Mouse (Mus musculus) large intestine, adult 2 months (tissue): ENCODE data around the gene Hdhd3. TPM values are rescaled to one million over a fixed set of nuclear protein-coding genes. Genes with fewer than 3 reads are reported as not detected.
"Not testable (repeated sequence)": the region's sequence is repeated elsewhere in the genome, so short reads cannot be mapped to it uniquely, and the experiment has no call there.

Experiments
- DNase-seq: peaks from one replicate; pipeline ENCODE4 v3.0.0-alpha.2; 2012; ENCODE audit warnings: low read depth, low spot score
- WGBS: fragments of 180-500 bp; shearing (Covaris S2); methylation state at CpG from one replicate; pipeline ENCODE4 v1.1.7; 2018; 5-methylcytosine and 5-hydroxymethylcytosine counted together
- polyA plus RNA-seq: library from polyadenylated mRNA; depleted of rRNA; stranded (reverse); fragments of >200 nt; gene quantifications from 2 replicates; pipeline ENCODE4 v1.2.3, GENCODE M21; 2012; rRNA removed

The Hdhd3 gene
- polyA plus RNA-seq, 1 experiment: 97.6 TPM

DNA sequence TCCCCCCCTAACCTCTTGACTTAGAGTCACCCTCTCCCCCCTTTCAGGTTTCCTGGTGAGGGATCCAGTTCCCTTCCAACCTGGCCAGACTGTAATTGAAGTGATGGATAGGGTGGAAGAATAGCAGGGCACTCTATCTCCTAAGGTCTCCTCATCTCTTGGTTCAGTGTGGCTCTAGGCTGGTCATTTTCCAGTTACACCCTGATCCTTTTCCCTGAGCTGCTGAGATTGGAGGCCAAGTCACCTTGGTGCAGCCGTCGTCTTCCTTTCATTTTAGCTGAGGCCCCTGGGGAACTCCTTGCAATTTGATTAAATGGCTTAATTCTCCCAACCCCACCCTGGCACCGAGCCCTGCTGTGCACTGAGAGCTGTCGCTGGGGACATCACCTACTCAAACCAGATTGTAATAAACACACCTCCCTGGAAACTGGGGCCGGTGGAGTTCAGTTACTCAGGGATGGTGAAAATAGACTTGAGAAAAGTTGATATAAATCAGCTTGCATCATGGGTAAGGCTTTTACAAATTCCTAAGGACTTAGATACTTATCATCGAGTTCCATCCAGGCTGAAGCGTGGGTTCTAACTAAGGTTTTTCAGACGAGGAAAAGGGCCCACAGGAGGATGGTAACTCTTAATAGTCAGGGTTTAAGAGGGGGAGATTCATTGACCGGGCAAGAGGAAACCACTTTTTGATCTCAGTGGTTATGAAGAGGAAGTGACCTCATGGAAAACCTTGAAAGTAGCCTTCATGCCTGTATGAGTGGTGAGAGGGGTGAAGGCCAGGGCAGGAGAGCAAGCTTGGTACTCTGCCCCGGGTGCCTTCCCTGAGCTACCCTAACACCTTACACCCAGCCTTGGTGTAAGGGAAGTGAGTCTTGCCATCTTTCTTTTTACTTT lies 22.3 kb downstream of the Hdhd3 start:
- 12% methylated on average over 10 of the region's 10 CpGs for WGBS
- DNase-seq: no peak

DNA sequence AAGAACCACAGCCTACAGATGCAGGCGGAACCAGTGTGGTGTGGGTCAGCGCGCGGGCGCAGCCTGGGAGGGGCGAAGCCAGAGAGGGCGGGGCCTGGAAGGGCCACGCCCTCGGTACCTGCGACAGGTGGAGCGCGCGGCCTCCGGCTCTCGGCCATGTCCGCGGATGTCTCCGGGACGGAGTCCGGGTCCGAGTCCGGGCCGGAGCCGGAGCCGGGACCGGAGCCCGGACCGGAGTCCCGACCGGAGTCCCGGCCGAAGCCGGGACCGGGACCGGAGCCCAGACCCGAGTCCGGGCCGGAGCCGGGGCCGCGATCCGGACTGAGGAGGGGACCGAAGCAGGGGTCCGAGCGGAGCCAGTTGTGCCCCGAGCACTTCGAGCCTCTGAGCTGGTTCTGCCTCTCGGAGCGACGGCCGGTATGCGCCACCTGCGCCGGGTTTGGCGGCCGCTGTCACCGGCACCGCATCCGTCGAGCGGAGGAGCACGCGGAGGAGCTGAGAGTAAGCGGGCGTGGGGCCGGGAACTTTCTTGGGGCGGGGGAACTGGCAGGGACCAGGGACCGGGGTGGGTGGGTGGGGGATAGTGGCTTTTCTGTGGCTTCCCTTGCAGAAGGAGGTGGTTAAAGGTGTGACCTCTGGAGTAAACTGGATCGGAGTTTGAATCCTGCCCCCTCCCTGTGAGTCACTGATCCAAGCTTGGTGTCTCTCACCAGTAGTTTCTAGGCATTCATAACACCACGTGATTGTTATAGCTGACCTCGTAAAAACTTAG lies 23.1 kb downstream of the Hdhd3 start, which contains the start of gene Bspry:
Bspry (plus strand) TSS at position 117 of the 772 bp plus-strand sequence.
- WGBS: 2% methylated on average over 71 of the region's 71 CpGs
- DNase-seq: no peak

DNA sequence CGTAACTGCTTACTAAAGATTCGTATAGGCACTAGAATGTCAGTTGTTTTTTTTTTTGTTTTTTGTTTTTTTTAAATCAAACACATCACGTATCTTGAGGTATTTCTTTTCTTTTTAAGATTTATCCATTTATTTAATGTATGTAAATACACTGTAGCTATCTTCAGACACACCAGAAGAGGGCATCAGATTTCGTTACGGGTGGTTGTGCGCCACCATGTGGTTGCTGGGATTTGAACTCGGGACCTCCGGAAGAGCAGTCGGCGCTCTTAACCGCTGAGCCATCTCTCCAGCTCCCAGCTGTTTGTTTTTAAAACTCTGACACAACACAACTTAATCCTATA lies 23.7 kb downstream of the Hdhd3 start:
- 8% methylated on average over 11 of the region's 11 CpGs for whole genome bisulfite sequencing

DNA sequence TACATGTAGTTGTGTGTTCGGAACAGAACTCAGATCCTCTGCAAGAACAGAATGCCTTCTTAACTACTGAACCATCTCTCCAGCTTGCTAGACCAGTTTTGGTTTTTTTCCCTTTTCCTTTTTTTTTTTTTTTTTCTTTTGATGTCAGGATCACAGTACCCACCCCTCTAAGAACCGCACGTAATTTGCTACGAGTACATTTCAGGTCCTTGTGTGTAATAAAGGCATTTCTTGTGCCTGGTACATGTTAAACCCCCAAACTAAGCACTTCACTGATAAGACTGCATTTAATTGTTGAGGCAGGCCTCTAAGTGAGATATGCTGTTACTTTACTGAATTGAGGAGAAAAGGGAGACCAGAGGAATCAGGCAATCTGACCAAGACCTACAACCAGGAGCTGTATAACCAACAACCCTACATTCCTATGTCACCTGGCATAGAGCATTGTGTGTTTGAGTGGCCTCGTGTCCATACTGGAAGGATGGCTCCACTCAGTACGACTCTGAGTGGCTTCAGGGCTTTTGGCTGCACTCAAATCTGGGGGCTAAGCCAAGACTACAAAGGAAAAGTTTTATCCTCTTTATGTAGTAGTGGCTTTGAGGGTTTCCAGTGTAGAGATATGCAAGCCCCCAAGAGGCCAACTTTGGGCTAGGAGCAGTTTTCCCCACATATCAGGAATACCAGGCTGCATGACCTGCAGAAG lies 25.6 kb downstream of the Hdhd3 start:
- WGBS: 46% methylated on average over 6 of the region's 6 CpGs
- no peak for DNase-seq

More for the DNA sequence above, 23.7 kb downstream of the Hdhd3 start:
- not testable (repeated sequence) for DNase-seq

DNA sequence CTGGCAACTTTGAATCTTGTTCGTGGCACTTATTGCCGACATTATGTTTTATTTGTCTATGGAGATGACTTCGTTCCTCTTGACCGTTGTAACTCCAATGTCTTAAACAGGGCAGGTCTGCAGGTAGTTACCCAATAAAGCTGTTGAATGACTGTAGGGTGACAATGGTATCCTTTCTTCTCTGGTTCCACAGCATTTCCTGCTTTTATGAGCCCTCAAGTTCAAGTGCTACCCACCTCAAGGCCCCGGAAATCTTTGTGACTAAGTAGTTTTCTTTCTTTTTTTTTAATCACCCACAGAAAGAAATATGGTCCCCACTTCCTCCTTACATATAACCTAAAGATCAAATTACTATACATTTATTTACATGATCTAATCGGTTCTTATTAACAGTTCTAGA lies 27.5 kb downstream of the Hdhd3 start:
- WGBS: 30% methylated on average over 6 of the region's 6 CpGs
- peak; percentile 71 for DNase-seq

DNA sequence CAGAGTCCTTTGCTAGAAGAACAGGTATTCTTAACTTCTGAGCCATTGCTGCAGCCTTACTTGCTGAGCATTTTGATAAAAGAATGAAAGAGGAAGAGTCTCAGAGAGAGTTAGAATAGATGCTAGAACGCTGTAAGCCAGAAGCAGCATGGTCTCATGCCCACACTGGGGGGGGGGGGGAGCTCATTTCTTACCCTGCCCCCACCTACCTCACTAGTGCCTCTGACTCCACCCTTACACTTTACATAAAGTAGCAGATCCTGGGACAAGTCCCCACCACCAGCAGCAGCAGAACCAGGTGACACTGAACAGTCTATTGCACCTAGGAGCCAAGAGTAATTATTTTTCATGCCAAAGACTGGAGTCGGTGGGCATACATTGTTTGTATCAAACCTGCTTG lies 28.1 kb downstream of the Hdhd3 start:
- WGBS: 20% methylated on average over 2 of the region's 2 CpGs

DNA sequence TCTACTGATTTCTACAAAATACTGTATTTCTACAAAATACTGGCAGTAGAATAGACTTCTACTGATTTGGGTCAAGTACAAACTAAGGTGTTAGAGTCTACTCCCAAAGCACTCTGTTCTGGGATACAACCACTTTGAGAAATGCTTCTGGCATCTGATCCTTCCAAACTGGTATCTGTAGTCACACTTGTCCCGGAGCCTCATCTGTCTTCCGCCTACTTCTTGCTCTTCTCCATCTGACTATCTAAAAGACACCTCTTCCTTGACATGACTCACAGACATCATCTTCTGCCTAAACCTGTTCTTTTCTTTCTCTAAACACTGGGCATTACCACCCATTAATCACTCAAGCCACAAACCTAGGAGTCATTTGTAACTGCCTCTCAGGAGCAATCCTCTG lies 31.2 kb downstream of the Hdhd3 start:
- 93% methylated on average over 2 of the region's 2 CpGs for WGBS

More for the DNA sequence above, 28.1 kb downstream of the Hdhd3 start:
- DNase-seq: no peak

DNA sequence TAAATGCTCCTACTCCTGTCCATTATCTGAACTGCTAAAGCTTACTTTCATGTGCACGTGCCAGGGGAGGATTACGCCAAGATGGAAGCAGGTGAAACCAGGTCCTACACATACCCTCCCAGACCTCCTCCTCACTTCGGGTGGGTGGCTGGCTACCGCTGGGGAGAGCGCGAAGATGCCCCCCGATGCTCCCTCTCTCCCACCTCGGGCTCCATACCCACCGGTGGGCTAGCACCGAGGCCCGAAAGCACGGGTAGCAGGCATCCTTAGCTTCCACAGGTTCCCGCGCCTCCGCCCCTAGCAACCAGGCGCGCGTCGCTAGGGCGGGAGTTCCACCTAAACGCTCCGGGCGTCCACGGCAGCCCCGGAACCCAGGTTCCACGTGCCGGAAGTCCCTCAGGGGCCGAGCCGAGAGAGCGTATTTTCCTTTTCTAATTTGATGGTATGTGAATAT lies 32.6 kb downstream of the Hdhd3 start, which contains the start of gene Wdr31:
Wdr31 (minus strand) TSS at position 299 of the 454 bp plus-strand sequence.
- WGBS: under 1% methylated on average over 30 of the region's 30 CpGs

More for the DNA sequence above, 31.2 kb downstream of the Hdhd3 start:
- no peak for DNase-seq

DNA sequence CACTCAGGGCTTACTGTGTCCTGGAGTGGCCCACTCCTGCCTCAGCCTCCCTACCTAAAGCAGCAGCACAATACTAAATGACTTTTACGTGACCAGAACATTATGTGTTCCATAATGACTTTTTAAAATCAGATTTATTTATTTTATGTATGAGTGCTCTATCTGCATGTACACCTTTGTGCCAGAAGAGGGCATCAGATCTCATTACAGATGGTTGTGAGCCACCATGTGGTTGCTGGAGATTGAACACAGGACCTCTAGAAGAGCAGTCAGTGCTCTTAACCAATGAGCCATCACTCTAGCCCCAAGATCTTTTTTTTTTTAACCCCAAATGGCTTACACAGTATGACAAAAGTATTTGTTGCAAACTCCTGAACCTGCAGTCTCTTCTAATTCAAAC lies 35.1 kb downstream of the Hdhd3 start:
- no peak for DNase-seq
- 100% methylated on average over 1 of the region's 1 CpGs for WGBS

More for the DNA sequence above, 32.6 kb downstream of the Hdhd3 start, which contains the start of gene Wdr31:
- DNase-seq: no peak

DNA sequence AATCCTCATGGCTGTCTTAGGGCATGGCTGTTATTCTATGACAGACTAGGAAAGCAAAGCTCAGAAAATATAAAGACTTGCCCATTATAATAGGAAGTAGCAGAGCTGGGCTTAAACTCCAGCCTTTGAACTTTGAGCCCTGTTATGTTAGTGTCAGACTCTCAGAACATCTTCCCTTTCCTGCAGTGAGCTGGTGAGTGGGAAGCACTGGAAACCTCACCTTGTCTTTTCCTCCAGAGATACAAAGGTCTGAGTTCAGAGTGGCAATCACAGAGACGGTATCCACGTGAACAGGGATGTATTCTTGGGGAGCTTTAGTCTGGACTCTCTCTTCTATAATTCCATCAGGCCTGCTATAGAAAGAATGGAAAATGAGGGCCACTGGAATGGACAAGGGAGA lies 40.1 kb downstream of the Hdhd3 start:
- no peak for DNase-seq
- 32% methylated on average over 2 of the region's 2 CpGs for WGBS

DNA sequence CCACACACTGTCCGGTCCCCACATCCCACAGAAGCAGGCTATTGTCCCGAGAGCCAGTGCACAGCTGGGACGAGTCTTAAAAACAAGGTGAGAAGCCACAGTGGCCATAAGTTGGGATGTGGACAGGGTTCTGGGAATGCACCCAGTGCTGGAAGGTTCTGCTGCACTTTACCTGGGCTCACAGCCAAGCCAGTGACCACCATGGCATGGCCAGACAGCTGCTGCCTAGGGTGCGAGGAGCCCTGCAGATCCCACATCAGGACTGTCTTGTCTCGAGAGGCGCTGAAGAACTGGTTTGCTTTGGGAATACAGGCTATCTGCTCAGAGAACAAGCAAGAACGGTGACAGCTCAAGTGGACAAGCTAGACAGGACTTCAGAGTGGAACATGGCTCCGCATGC lies 42.9 kb downstream of the Hdhd3 start:
- 92% methylated on average over 8 of the region's 8 CpGs for WGBS

DNA sequence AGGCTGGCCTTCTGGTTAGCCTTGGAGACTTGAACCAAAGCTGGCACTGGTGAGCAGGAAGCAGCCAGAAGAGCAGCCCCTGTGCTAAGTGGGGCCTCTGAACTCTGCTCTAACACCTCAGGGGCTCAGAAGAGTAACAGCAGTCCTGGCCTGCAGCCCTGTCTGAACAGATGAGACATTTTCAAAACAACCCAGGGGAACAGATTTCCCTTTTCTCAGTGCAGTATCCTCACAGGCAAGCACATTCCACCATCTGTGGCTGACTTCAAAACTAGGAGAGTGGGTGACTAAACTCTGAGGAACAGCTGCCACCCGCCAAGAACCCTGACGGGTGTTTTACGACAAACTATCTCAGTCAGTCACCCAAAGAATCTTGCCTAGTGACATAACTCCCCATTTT lies 44.2 kb downstream of the Hdhd3 start:
- WGBS: 63% methylated on average over 3 of the region's 3 CpGs
- no peak for DNase-seq

More for the DNA sequence above, 42.9 kb downstream of the Hdhd3 start:
- no peak for DNase-seq

DNA sequence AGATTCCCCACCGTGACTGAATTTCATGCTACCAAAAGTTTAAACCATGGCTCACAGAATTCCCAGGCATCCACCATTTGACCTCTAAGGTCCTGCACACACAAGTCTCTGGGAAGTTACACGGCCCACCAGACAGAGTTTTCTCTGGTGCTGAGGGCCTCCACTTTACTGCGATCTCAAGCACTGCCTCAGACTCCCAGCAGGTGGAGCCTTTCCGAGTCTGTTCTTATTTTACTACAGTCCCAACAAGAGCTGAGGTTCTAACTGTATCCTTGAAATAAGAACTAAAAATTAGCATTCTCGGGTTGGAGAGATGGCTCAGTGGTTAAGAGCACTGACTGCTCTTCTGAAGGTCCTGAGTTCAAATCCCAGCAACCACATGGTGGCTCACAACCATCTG lies 48.3 kb downstream of the Hdhd3 start:
- DNase-seq: no peak
- 32% methylated on average over 5 of the region's 5 CpGs for WGBS

Other genes with a start within 250 kb of the Hdhd3 start
- gene Slc31a2, start 240.9 kb downstream of the Hdhd3 start, polyA plus RNA-seq: 10.7 and 12.7 TPM in 2 replicates
- 16.7 and 24.6 TPM in 2 replicates for gene Fkbp15, start 142.9 kb downstream of the Hdhd3 start, polyA plus RNA-seq
- 68.2 and 69.2 TPM in 2 replicates for gene Slc31a1, start 142.7 kb downstream of the Hdhd3 start, polyA plus RNA-seq
- gene Cdc26, start 94.8 kb downstream of the Hdhd3 start, polyA plus RNA-seq: 25.2 and 28.3 TPM in 2 replicates
- 10.4 and 11.3 TPM in 2 replicates for gene Prpf4, start 94.7 kb downstream of the Hdhd3 start, polyA plus RNA-seq
- 0.89 and 2.1 TPM in 2 replicates for gene Rnf183, start 68.2 kb downstream of the Hdhd3 start, polyA plus RNA-seq
- 1.7 and 1.9 TPM in 2 replicates for gene Wdr31, start 32.6 kb downstream of the Hdhd3 start, polyA plus RNA-seq
- 85.8 and 103 TPM in 2 replicates for gene Bspry, start 23.4 kb downstream of the Hdhd3 start, polyA plus RNA-seq
- gene Alad, start 16.5 kb upstream of the Hdhd3 start, polyA plus RNA-seq: 135 and 144 TPM in 2 replicates
- gene Pole3, start 21.6 kb upstream of the Hdhd3 start, polyA plus RNA-seq: 19.5 and 20.9 TPM in 2 replicates
- gene 4933430I17Rik, start 21.9 kb upstream of the Hdhd3 start, polyA plus RNA-seq: 0.10 and 0.16 TPM in 2 replicates
- 43.0 and 50.6 TPM in 2 replicates for gene Rgs3, start 56.4 kb upstream of the Hdhd3 start, polyA plus RNA-seq